Mouse (Mus musculus) brain, embryonic 14.5 days (tissue): ENCODE measurements at regions not wholly inside any gene's neighbourhood (a gene's known extent, or its start where the extent isn't known, plus 50 kb on each side); places are given as distances from the start of the nearest gene placed in this dataset.

Experiments used
- DNase-seq: peaks from one replicate; pipeline ENCODE4 v3.0.0-alpha.2; 2011; ENCODE audit warnings: low read depth
- CTCF ChIP-seq: fragments of 200-500 bp; IDR thresholded peaks from 2 replicates; pipeline ENCODE4 v1.5.1; 2012; ENCODE audit warnings: inconsistent platforms, mild to moderate bottlenecking, moderate library complexity, borderline replicate concordance; ENCODE audit not compliant: insufficient read depth, insufficient read length; ENCODE audit errors: extremely low read depth
- POLR2A ChIP-seq: fragments of 200-500 bp; IDR thresholded peaks from 2 replicates; pipeline ENCODE4 v1.6.1; 2012; ENCODE audit warnings: mild to moderate bottlenecking, inconsistent platforms, borderline replicate concordance; ENCODE audit not compliant: poor library complexity, insufficient read depth, insufficient read length, severe bottlenecking; ENCODE audit errors: extremely low read depth

DNA sequence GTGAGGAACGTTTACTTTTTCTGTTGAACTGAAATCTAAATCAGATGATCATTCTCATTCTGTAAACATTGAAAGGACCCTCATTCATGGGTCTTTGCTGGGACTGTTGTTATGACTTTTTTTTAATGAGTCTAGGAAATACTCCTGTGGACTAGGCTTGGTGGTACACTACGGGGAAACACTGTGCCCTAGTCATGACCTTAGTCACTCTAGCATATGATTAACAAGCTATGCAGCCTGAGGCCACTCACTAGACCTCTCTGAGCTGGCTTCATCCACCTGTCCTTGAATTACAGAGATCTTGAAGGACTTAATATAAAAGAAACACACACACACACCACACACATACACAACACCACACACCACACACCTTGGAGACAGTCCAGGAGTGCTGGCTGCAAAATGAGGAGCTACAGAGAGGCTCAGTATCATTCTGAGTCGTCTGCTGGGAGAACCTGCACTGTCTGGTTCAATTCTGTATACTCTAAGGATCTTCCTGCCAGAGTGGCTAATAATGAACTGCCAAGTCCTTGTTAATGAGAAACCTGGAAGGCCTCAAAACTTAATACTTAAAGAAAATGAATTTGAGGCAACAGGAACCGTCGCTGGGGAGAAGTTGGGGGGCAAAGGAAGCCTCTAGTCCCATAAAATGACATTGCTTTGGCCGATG is 428.0 kb downstream of the Atp23 start:
- DNase-seq = no peak
- TF ChIP-seq CTCF = no peak
- TF ChIP-seq POLR2A = no peak

DNA sequence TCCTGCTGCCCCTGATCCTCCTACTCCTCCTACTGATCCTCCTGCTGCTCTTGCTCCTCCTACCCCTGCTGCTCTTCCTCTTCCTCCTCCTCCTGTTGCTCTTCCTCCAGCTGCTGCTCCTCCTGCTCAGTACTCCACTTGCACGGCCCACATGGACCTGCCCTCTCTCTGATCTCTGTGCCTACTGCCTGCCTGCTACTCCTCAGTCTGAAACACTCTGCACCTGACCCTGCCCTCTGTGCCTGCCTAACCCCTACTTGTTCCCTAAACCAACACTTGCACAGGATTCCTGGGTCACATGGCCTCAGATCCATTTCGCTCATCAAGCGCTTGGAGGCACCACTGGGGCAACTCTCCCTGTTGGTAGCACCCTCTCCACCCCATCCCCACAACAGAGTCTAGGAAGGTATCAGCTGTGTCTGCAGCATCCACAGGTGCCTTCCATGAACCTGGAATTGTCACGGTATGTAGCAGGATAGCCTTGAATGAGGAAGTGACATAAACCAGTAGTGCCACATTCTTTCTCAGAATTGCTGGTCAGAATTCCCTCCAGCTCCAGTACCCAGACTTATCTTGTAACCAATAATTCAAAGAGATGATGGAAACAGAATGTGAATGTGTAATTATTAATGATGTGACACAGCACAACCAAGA is 430.2 kb downstream of the Atp23 start:
- no peak for DNase-seq
- TF ChIP-seq CTCF = no peak
- no peak for TF ChIP-seq POLR2A

DNA sequence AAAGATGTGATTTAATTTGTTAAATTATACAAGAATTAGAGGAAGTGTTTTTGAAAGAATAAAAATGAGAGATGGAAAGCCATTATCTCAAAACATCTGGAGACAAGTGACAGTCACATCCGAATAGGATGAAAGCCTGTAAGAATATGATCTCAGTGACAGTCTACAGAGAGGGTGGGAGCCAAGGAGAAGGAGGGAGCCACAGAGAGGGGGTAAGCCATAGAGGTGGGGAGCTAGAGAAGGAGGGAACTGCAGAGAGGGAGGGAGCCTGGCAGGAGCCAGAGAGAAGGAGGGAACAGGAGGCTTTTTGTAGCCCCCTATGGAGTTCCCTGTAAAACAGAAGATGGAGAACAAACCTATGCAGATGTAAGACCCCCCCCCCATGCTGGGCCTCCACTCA is 438.4 kb downstream of the Atp23 start:
- no peak for DNase-seq
- TF ChIP-seq POLR2A (no peak), CTCF (no peak)

DNA sequence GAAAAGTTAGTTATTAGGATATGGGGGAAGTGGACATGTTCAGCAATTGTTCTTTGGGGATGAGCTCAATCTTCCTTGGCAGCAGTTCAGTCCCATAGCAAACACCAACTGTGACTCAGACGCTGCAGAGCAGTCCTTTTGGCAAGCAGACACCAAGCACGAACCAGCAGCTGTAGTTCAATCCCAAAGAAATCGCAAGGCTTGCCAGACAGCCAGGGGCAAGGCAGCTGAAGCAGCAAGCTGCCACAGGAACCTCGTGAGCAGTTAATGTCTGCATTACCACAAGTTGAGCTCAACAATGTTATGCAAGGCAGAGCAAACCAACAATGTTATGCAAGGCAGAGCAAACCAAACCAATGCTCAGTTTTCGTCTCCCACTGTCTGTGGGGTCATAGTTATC is 442.6 kb downstream of the Atp23 start:
- peak; percentile 69 for DNase-seq
- TF ChIP-seq POLR2A (no peak), CTCF (no peak)

DNA sequence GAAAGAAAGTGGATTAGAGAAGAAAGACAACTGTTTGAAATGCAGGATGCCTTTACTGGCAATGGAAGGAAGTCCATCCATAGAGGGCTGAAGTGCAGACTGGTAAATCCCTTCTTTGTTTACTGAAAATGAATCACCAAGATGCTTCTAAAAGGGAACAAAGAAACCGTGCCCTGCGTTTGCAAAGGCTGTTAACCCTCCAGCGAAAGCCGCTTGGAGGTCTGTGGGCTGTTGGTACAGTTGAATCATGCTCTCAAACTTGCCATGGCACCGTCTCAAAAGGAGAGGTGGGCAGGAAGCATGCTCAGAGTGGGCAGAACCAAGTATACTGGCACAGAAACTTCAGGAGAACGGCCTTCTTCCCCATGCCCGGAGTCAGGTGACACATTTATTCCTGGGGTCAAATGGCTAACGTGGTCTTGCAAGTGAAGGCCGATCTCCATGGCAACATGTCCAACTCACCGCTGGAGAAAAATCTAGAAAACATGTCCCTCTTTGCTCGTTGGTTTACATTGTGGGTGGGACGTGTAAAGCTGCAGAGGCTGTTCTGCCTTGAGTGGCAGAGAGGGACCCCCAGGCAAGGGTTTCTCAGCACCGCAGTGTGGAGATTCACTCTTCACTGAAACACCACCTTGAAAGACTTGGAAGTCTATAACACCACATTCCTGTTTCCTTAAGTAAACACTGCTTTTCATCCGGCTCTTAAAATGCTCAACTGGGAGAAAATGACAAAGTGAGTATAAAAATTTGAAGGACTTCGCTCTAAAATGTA is 448.2 kb downstream of the Atp23 start:
- TF ChIP-seq POLR2A (no peak), CTCF (no peak)
- peak; percentile 52 for DNase-seq

DNA sequence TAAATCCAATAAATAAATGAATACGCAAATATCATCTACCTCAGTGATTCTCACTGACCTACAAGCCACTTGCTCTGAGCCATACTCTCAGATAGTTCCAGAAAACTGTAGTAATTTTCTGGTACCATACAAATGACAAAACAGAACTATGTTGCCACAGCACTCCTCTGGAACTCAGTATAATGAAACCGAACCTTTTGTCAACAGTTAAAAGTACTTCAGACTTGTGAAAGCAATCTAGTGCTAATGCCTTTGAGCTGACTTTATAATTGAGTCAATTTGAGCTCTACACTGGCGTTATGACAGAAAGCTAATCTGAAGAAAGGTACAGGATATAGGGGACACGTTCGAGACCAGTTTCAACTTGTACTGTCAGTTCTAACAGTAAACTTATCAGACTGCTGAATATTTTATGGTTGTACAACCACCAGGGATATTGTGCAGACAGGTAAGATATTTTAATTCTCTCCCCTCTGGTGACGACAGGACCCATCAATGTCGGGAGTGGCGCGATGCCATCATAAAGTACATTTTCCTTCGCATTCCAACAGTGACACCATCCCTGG is 449.0 kb downstream of the Atp23 start:
- DNase-seq = no peak
- no peak for TF ChIP-seq POLR2A
- TF ChIP-seq CTCF = no peak

DNA sequence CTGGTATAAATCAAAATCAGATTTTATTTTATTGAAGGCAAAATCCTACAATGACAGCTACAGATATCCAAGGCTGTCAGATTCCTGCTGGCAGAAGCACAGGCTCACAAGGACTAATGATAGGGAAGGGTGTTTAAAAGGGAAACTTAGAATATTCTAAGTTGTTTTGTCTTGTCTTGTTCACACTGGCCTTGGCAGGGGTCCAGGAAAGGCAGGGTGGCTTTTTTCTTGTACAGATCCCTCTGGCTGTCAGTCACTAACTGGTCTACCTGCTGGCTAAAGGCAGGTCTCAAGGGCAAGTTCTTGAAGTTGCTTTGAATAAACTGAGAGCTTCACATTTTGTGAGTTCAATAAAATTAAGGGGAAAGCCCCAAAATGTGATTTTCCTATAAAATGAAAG is 465.3 kb downstream of the Lrig3 start:
- DNase-seq = no peak
- TF ChIP-seq POLR2A = no peak
- no peak for TF ChIP-seq CTCF

DNA sequence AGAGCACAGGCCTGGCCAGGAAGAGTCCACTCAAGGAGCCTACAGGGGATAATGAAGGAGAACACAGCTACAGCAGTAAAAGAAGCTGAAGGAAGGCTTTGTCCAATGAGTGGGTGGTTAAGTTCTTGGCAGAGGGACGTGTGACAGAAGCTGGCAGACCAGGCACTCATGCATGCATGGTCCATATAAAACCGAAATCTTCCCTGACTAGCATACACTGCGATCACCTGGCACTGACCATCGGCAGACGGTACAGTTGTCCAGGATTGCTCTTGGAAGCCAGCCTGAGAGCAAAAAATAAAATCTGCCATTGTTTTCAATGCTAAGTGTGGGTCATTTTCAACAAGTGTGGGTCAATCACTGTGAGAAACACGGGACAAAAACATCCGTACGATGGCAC is 464.4 kb downstream of the Lrig3 start:
- no peak for DNase-seq
- TF ChIP-seq POLR2A (no peak), CTCF (no peak)

DNA sequence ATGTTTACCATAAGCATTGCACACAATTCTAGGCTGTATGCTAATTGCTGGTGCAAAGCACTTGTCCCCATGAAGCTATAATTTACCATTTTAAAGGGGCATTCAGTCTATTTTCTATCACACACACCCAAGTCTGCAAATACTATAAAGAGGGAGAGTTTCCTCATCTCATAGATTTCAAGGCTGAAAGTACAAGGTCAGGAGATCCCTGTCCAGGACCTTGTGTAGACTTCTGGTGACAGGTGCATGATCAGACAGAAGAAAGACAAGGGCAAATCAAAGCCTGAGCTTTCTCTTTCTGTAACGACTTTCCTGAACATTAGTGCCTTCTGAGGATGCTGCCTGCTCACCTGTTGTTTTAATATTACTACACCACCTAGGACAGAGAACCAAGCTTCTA is 463.5 kb downstream of the Lrig3 start:
- no peak for TF ChIP-seq POLR2A
- no peak for TF ChIP-seq CTCF
- no peak for DNase-seq

DNA sequence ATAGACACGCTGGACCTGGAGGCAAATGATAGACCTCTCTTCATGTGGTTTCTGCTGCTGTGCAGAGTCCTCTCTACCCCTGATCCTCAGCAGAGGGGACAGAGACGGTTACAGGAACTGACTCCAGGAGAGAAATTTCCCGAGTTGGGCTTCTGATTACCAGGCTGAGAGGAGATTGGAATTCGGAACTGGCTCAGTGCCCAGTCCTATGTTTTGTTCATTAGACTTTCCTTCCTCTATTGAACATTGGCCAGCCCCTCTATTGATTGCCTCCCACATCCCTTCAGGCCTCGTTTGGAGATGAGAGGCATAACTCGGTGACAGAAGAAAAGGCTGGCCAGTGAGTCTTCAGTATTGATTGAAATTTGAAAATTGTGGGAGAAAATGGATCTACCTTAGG is 456.1 kb downstream of the Lrig3 start:
- DNase-seq = peak; percentile 47
- TF ChIP-seq POLR2A (no peak), CTCF (no peak)

DNA sequence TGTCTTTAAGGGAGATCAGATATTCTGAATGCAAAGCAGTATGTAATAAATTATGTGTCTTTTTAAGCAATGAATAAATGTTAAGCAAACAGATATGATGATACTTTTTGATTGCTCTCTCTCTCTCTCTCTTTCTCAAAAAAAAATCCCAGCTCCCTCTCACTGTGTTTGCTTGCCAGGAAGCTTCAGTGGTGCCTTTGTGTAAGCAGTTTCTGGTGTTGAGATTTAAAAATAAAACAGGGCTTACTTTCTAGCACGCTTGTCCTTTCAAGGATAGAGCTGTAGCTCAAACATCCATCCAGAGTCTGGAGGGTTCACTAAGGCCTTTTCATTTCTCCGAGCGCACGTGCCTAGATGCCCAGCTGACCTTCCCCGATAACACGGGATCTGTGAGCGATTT is 447.8 kb downstream of the Lrig3 start:
- DNase-seq = no peak
- TF ChIP-seq CTCF = no peak

DNA sequence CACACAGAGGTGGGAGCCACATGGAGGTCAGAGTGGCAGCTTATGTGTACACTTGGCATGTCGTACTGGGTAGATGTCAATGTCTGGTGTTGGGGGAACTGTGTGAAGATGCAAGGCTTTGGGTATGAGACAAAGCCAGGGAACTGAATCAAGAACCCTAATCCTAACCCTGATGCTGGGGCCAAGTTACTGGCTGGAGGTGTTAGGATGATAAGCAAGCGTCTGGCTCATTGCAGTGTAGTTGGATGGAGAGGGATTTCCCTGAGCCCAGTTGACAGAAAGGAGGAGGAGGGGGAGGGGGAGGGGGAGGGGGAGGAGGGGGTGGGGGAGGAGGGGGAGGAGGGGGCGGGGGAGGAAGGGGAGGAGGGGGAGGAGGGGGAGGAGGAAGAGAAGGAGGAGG is 426.3 kb downstream of the Lrig3 start:
- TF ChIP-seq POLR2A = no peak
- TF ChIP-seq CTCF = no peak
- DNase-seq = no peak

DNA sequence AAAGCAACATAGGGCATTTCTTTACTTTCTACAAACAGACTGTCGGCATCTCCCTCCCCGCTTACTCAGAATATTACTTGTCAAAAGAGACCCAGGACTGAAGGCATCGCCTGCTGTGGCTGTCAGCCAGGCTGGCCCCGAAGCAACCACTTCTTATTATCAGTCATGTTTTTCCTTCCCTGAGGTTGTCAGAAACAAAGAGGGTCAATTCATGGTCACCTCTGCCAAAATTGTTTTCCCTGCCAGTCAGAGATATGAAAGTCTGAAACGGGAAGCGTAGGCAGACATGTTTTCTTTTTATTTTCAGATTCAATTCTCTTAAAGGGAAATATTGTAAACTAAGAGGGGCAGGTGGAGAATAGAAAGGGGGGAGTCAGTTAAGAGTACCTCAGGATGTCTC is 425.8 kb downstream of the Lrig3 start:
- DNase-seq = peak; percentile 45
- TF ChIP-seq POLR2A (no peak), CTCF (no peak)
